Mouse (Mus musculus) adrenal gland, postnatal 10 days (tissue): Measurements from ENCODE around the gene Lrp5. TPM values are rescaled to one million over a fixed set of nuclear protein-coding genes. Genes with fewer than 3 reads are reported as not detected.
A peak's percentile ranks its signal among the peaks of the same experiment; 100 is the strongest.

ENCODE experiments used
- DNase-seq: peaks from one replicate; pipeline ENCODE4 v3.0.0; 2021; ENCODE audit warnings: mixed read lengths
- total RNA-seq, 2 experiments: library from RNA; stranded (reverse); gene quantifications; 2 replicates each; pipeline ENCODE4 v1.2.3; 2021

Lrp5 gene
- total RNA-seq, 2 experiments from 2014 or later: 87.0 to 104 TPM

DNA sequence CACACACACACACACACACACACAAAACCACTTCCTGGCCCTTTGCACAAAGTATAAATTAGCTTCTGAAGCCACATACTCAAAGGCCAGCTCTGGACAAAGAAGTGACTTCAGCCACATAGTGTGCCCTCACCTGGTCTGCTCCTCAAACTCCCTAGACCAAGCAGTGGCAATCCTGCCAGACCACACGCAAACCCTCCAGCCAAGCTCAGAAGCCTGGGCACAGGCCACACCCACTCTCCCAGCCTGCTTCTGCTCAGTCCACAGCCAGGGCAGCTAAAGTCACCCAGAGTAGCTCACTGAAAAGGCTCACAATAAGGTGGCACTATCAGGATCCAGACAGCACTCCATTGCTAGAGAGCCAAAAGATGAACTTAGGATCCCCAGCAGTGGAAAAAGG is 30.2 kb downstream of the Lrp5 start:
- no peak for DNase-seq

DNA sequence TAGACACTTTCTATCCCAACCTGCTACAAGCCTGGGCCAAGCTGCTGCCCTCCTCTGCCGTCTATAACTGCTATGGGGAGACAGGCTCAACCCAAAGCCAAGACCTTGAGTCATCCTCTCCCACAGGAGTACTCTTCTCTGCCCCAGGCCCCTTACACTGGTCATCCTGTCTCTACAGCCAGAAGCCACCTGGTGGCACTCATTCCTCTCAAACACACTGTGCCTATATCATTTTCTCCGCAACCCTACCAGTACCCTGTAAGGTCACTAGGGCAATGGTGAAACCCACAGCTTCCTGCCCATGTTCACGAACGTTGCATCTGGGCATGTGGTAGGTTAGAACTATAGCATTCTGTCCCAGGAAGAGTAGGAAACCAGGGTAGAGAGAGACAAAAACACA is 31.4 kb downstream of the Lrp5 start:
- DNase-seq: no peak

DNA sequence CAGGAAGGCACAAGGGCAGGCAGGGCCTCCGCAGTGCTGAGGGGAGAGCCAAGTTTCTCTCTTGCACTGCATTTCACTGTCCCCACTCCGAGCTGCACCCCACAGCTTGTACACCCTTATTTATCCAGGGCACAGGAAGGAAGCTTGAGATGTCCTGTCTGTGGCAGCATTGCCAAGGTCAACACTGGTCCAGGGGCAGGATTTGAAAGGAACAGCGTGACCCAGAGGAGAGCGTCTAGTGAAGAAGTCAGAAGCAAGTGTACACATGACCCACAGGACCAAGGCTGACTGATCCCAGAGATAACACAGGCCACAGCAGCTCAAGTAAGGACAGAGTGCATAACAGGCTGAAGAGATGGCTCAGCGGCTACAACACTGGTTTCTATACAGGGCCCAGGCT is 32.3 kb downstream of the Lrp5 start:
- peak; percentile 51 for DNase-seq

DNA sequence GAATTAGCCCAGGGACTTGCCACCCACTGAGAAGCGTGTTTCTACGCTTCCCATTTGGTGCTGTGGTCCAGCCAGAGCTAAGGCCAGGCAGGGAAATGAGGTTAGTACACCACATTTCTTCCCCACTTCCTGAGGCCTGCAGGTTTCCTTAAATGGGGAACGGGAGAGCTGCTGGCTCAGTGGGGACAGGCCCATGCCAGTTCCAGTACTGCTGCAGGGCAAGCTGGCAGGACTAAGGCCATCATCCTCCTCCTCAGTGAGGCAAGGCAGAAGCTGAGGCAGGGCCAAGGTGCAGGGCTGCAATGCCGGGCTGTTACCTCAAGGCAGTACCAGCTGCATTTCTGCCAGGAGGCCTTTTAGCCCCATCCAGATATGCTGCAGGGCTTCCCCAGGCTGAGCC is 32.9 kb downstream of the Lrp5 start:
- no peak for DNase-seq

DNA sequence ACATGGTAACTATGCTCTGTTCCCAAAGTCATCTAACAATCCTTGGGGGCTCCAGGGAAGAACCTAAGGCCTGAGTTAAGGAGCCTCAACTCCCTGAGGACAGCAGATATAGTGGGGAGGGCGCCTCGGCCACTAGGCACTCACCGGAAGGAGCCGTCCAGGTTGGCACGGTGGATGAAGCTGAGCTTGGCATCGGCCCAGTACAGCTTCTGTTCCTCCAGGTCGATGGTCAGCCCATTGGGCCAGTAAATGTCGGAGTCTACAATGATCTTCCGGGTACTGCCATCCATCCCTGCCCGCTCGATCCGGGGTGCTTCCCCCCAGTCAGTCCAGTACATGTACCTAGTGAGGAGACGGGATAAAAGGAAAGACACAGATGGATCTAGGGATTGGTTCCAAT is 34.4 kb downstream of the Lrp5 start:
- no peak for DNase-seq

DNA sequence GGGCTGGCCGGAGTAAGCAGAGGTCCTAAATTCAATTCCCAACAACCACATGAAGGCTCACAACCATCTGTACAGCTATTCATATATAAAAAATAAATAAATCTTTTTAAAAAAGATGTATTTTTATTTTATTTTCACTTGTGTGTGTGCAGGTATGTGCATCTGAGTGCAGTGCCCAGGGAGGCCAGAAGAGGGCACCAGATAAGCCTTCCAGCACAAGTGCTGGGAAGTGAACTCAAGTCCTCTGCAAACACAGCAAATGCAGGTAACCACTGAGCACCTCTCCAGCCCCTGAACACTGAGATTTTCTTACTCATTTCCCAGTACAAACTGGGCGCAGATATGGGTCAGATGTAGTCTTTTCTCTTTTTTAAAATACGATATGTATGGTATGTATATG is 35.1 kb downstream of the Lrp5 start:
- DNase-seq: no peak

DNA sequence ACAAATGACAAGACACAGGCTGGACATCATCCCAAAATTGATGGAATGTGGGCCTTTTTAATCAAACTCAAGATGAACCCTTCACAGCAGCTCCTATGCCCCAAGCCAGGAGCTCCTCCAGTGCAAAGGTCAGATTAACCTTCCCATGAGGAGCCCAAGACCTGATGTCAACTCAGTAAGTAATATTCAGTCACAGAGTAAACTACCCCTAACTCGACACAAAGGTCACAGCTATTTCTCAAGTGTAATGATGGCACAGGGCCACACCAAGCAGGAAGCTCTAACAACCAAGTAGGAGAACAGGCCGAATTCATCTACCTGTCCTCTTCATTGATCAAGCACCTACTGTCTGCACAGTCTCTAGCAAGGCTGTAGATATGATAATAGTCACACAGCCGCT is 35.9 kb downstream of the Lrp5 start:
- DNase-seq: no peak

DNA sequence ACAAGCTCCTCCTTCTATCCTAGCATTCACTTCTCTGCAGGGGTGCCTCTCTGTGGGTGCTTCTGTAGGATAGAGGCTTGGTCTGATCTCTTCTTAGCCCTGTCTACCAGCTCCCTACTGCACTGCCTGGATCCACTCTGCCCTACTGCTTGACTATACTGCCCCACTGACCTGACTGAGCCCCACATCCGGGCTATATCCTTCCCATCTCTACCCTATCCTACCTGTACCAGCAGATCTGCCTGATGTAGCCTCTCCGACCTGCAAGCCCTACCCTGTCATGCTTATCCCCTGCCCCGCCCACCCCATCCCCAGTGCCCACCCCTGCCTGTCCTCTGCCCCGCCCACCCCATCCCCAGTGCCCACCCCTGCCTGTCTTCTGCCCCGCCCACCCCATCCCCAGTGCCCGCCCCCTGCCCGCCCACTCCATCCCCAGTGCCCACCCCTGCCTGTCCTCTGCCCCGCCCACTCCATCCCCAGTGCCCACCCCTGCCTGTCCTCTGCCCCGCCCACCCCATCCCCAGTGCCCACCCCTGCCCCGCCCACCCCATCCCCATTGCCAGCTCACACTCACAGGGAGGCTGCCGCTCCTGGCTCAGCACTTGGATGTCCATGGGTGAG is 37.4 kb downstream of the Lrp5 start:
- no peak for DNase-seq

DNA sequence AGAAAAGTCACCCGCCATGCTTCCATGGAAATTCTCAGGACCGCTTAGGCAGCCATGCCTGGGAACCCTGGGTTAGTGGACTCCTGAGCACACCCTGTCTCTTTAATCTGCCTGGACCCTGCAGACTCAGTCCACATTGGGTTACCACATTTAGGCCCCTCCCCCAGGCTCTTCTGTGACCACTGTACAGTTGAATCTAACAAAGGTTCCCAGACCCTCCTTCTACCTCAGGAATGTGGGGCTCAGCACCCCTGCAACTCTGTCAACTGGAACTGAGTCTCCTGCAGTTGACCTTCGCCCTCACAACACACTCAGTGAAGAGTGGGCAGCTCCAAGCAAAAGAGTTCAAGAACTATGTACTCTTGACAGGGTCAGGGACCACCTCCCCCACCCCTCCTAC is 38.4 kb downstream of the Lrp5 start:
- no peak for DNase-seq

DNA sequence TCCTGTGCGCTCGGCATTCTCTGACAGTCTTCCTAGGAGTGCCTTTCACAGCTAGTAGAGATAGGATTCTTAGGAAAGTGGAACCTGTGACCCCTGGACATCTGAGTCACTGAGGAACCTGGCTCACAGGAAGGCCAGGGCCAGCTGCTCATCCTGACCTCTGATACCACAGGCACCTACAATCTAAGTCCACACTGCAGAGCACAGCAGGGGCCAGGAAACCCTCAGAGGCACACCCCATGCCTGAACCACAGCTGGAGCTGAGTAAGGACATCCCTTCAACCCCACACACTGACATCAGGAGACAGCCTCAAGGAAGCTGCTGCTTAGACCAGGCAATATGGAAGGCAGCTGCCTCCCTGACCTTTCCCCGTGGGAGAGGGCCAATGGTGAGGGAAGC is 40.6 kb downstream of the Lrp5 start:
- DNase-seq: no peak

DNA sequence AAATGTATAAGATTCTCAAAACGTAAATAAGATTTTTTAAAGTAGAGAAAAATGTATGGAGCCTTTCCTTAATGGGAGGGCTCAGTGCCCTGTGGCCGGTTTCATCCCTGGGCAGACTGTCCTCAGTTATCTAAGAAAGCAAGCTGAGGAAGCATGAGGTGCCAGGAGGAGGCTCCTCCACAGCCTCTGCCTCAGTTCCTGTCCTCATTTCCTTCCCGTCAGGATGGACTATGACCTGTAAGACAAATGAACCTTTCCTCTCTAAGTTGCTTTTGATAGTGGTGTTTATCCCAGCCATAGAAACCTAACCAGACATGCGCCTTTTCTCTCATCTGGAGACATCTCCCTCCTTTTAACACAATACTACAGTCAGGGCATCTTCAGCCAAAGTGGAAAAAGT is 41.0 kb downstream of the Lrp5 start:
- DNase-seq: no peak

DNA sequence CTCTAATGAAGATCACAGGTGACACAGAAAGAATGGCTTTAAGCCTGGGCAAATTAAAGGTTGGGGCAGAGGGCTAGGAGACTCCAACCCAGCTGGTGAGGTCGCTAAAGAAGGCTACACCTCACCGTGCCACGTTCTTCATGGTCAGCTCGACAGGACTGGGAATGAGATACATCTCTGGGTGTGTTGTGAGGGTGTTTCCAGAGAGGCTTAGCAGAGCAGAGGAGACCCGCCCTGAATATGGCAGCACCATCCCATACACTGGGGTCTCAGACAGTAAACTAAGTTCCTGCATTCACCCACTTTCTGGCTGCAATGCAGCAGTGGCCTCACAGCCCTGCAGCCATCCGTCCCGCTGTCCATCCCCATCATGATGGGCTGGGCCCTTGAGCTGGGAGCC is 46.8 kb downstream of the Lrp5 start:
- DNase-seq: no peak

DNA sequence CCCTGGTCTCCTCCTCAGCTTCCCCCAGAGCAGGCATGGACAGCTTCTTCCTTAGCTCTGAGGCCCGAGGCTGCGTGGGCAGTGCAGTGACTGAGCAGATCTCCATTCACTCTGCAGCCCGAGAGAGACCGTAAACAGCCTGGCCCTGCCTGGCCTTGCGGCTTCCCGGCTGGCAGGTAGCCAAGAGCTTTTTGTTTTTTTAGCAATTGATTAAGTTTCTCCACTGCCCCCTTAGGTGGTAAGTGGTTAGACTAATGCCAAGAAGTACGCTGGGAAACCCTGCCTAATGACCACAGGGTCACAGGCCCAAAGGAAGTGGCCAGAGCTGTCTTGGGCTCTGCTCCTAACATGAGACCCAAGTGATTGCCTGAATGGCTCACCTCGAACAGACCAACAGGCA is 47.7 kb downstream of the Lrp5 start:
- peak; percentile 83 for DNase-seq

DNA sequence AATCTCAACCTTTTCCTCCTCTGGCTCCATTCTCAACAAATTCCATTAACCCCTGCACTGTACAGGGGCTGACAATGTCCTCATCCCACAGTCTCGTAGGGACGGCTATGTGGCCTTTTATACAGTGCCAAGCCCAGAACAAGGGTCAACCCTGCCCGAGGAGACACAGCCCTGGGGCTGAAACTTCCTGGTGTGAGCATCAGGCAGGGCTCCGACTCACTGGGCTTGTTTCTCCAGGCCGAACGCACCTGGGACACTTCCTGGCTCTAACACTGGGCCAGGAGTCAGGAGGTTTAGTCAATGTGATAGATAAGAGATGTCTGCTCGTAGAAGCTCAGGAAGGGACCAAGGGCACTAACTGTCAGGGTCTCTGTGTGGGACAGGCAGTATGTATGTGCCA is 54.3 kb downstream of the Lrp5 start:
- DNase-seq: no peak

DNA sequence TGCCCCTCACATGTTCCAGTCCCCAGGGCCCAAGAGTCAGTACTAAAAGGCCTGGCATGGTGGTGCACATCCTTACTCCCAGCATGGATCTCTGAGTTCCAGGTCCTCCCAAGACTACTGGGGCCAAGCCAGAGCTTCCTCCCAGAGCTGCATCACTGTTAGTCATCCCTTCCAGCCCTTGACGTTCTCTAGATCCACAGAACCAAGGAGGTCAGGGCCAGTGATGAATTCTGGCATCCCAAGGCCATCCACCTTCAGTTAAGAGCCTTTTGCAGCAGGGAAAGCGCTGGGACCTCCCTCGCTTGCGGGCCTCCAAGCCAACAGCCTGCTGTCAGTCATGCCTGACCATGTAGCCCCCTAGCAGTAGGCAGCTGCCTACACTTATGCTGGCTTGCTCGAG is 54.9 kb downstream of the Lrp5 start:
- peak; percentile 72 for DNase-seq

DNA sequence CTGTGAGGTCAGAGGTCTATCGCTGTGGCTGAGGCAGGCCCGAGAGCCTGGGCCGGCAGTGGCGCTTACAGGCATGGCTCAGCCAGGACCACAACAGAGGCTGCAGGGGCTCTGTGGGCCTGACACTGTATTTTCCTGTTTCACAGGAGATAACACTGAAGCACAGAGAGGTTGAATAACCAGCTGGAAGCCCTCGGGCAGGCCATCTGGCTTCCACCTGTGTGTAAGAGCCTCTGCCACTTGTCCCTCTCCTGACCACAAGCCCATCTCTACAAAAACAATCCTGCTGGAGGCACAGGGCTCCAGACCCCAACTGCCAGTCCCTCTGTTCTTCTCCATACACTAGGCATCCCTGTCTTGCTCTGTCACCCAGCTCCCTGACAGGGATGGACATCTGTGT is 55.9 kb downstream of the Lrp5 start:
- no peak for DNase-seq

DNA sequence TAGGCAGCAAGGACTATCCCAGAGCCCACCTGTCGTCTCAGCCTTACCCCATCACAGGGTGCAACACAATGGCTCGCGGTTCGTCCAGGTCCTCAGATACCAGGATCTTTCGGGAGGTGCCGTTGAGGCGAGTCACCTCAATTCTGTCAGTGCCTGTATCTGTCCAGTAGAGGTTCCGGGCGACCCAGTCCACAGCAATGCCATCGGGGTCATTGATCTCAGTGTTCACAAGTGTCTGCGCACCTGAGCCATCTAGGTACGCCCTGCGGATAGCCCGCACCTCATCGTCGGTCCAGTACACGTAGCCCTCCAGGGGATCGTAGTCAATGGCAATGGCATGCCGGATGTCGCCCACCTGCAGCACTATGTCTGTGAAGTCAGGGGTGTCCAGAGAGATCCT is 56.3 kb downstream of the Lrp5 start:
- DNase-seq: no peak

DNA sequence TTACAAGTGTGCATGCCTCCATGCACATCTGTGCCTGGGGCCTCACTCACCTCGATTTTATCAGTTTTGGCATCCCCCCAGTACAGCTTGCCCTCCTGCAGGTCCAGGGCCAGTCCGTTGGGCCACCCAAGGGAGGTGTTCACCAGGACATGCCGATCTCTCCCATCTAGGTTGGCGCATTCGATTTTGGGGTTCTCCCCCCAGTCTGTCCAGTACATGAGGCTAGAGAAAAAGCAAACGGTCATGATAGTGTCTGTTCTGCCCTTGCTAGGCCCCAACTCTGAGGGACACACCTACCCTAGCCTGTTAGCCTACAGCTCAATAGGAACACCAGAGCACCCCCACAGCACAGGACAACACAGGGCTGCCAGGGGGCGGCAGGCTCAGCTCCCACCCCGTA is 58.1 kb downstream of the Lrp5 start:
- no peak for DNase-seq

DNA sequence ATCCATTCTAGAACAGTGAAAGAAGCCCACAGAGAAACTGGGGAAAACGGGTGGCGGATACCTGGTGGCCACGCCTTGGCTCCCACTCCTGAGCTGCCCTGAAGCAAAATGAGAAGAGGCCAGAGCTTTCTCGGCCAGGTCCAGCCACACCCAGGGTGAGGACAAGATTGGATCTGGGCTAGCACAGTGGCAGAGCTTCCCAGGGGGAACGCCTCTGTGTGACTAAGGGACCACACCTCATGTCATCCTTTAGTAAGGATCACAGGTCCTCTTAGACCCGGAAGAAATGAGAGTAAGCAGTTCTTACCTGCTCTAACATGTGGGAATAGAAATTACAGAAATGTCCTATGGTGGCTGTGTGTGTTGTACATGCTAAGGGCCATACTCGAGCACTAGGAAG is 61.3 kb downstream of the Lrp5 start:
- no peak for DNase-seq

DNA sequence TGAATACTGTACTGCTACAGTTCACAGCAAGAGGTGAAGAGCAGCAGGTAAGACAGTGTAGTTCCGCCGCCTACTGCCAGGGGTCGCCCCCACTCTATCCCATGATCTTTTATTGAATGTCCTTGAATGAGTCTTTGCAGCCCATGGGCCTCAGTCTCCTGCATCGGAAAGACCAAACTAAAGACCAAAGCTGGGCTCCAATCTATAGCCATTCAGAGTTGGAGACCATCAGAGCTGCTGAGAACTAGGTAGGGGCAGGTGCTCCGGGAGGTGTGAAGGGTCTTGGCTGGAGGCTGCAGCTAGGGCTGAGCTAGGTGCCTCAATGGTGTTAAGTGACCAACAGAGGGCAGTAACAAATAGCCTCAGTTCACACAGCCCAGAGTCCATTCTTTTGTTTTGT is 62.5 kb downstream of the Lrp5 start:
- DNase-seq: peak; percentile 73

DNA sequence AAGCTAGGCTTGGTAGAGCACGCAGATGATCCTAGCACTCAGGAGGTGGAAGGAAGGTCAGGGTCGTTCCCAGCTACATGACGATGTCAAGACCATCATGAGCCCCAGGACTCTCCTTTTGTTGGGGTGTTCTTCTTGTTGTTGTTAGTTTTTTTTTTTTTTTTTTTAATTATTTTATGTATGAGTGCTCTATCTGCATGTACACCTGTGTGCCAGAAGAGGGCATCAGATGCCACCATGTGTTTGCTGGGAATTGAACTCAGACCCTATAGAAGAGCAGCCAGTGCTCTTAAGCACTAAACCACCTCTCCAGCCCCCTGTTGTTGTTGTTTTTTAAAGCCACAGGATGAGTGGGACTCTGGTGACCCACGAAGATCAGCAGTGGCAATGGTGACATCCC is 63.1 kb downstream of the Lrp5 start:
- DNase-seq: no peak

DNA sequence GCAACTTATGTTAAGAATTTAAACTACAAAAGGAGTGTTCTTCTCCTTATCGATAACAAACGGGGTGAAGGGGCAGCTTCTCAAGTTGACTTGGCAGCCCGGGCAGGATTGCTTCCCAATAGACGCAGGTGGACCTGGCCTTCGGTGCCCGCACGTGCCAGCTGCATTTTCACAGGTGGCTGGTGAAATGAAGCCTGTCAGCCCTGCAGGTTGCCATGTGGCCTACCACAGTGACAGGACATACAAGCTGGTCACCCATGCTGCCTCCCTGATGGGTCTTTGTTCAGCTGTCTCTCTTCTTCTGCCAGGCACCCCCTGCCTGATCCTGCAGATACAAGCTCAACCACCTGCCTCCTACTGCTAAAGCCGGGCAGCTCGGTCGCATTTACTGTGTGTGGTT is 65.5 kb downstream of the Lrp5 start:
- no peak for DNase-seq

DNA sequence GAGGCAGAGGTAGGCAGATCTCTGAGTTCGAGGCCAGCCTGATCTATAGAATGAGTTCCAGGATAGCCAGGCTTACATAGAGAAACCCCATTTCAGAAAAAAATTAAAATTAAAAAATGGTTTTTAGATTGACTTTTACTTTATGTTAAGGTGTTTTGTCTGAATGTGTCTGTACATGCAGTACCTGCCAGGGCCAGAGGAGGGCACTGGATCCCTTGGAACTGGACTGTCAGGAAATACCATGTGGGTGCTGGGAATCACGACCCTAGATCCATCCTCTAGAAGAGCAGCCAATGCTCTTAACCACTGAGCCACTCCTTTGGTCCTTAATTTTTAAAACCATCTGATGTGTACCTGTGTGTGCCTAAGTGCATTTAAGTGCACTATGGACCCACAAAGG is 67.0 kb downstream of the Lrp5 start:
- DNase-seq: no peak

DNA sequence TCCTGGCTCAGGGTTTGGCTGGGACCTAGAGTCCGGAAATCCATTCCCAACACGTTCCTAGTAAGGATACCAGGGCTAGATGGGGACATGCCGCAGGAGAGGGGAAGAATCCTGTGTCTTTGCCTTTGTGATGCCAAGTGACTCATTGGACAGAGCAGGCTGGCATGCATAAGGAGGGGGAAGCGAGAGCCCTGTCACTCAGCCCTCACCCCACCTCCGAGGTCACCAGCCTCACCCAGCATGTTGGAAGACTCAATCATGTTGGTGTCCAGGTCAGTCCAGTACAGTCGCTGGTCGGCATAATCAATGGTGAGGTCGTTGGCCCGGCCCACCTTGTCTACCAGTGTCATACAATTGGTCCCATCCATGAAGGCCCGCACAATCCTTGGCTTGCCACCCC is 72.4 kb downstream of the Lrp5 start:
- DNase-seq: no peak

DNA sequence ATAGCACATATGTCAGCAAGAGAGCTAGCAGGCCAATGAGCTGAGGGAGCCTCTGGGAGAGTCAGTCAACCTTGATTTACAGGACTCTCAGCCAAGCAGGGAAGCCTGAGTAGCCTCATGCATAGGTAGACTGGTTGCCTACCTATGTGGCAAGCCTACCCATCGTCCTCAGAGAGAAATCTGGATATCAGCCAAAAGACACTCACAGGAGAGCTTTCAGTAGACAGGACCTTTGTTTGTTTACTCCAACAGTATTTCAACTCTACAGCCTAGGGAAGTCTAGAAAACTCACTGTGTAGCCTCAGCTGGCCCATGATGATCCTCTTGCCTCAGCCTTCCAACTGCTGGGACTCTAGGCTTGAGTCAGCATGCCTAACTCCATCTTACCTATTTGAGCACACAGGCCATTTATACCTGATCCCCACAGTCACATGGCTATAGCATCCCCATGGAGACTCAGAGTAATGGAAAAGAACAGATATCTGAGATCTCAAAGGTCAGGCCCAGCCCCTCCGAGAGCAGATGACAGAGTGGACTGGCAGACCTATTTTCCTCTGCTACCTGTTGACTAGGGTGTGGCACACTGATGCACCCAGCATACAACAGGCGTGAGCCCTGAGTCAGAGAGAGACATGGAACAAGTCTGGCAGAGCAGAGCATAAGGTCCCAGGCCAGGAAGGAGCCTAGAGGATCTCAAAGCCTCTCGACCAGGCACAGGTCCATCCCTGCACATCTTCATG is 73.7 kb downstream of the Lrp5 start:
- DNase-seq: no peak
